Mouse (Mus musculus): Measurements from ENCODE around the gene Trhr2. TPM values are rescaled to one million over a fixed set of nuclear protein-coding genes. Genes with fewer than 3 reads are reported as not detected.

Trhr2 gene
- polyA plus RNA-seq, 1 experiment from 2014 or later: not detected

- Histone ChIP-seq H3K9me3 (ENCODE audit: control insufficient read depth, low read length) (no peaks in the 10 kb centered on the region), H3K27ac (replicated peaks; ENCODE audit: low read depth, low read length) (no peak overlapping the region), H3K4me1 (ENCODE audit: control insufficient read depth, insufficient read depth, low read length) (peaks cover 13% of the 10 kb centered on the region), H3K9ac (ENCODE audit: low read depth, low read length) (no peak overlapping the region), H3K36me3 (ENCODE audit: control insufficient read depth, insufficient read depth, low read length) (no peaks in the 10 kb centered on the region), H3K4me2 (ENCODE audit: low read depth, low read length) (no peak overlapping the region), H3K27me3 (replicated peaks; ENCODE audit: control insufficient read depth, insufficient read depth, low read length) (no peaks in the 10 kb centered on the region; the same call in 1 of the 2 replicates), H3K4me3 (ENCODE audit: low read depth, low read length) (no peak overlapping the region)
- ATAC-seq (ENCODE audit: low read depth) (no peak), DNase-seq (ENCODE audit: low spot score) (peak; percentile 19)
- WGBS: 63% methylated on average over 5 of the region's 5 CpGs
Observed at GRCm38 (mm10) chr8:122347811-122348552, 12.6 kb downstream of the Trhr2 start.

- peaks cover 4% of the 10 kb centered on the region; the same call in 1 of the 2 replicates for H3K27me3 ChIP-seq (replicated peaks; ENCODE audit: control insufficient read depth, insufficient read depth, low read length)
- H3K4me3 ChIP-seq (ENCODE audit: low read depth, low read length): no peak overlapping the region
- peak; percentile 15; the same call in 1 of the 2 replicates for ATAC-seq (ENCODE audit: low read depth)
- H3K9me3 ChIP-seq (ENCODE audit: control insufficient read depth, low read length): no peaks in the 10 kb centered on the region
- H3K4me1 ChIP-seq (ENCODE audit: control insufficient read depth, insufficient read depth, low read length): peaks cover 22% of the 10 kb centered on the region
- no peak overlapping the region for H3K27ac ChIP-seq (replicated peaks; ENCODE audit: low read depth, low read length)
- no peak for DNase-seq (ENCODE audit: low spot score)
- H3K9ac ChIP-seq (ENCODE audit: low read depth, low read length): no peak overlapping the region
- H3K4me2 ChIP-seq (ENCODE audit: low read depth, low read length): no peak overlapping the region
- WGBS: 51% methylated on average over 11 of the region's 12 CpGs
- H3K36me3 ChIP-seq (ENCODE audit: control insufficient read depth, insufficient read depth, low read length): no peaks in the 10 kb centered on the region
Observed at GRCm38 (mm10) chr8:122345181-122346095, 15.1 kb downstream of the Trhr2 start.

GRCm38 (mm10) chr8:122344219-122344618 is 16.3 kb downstream of the Trhr2 start:
- no peaks in the 10 kb centered on the region for H3K36me3 ChIP-seq (ENCODE audit: control insufficient read depth, insufficient read depth, low read length)
- H3K4me3 ChIP-seq (ENCODE audit: low read depth, low read length): no peak overlapping the region
- no peak overlapping the region for H3K9ac ChIP-seq (ENCODE audit: low read depth, low read length)
- no peak overlapping the region for H3K27ac ChIP-seq (replicated peaks; ENCODE audit: low read depth, low read length)
- ATAC-seq (ENCODE audit: low read depth) (peak; percentile 70; the same call in 1 of the 2 replicates), DNase-seq (ENCODE audit: low spot score) (peak; percentile 80)
- H3K4me1 ChIP-seq (ENCODE audit: control insufficient read depth, insufficient read depth, low read length): peaks cover 22% of the 10 kb centered on the region
- 8% methylated on average over 2 of the region's 5 CpGs for WGBS
- H3K9me3 ChIP-seq (ENCODE audit: control insufficient read depth, low read length): no peaks in the 10 kb centered on the region
- H3K27me3 ChIP-seq (replicated peaks; ENCODE audit: control insufficient read depth, insufficient read depth, low read length): peaks cover 4% of the 10 kb centered on the region; the same call in 1 of the 2 replicates
- peak overlapping the region; percentile 25; the same call in 1 of the 2 replicates for H3K4me2 ChIP-seq (ENCODE audit: low read depth, low read length)

GRCm38 (mm10) chr8:122343758-122344157 is 16.8 kb downstream of the Trhr2 start:
- no peaks in the 10 kb centered on the region for H3K36me3 ChIP-seq (ENCODE audit: control insufficient read depth, insufficient read depth, low read length)
- ATAC-seq (ENCODE audit: low read depth) (0 out of 2 replicates have a peak, but pooled peaks have one; percentile 19), DNase-seq (ENCODE audit: low spot score) (peak; percentile 50)
- H3K9me3 ChIP-seq (ENCODE audit: control insufficient read depth, low read length): no peaks in the 10 kb centered on the region
- H3K4me2 ChIP-seq (ENCODE audit: low read depth, low read length): peak overlapping the region; percentile 56
- H3K4me1 ChIP-seq (ENCODE audit: control insufficient read depth, insufficient read depth, low read length): peaks cover 22% of the 10 kb centered on the region
- H3K27me3 ChIP-seq (replicated peaks; ENCODE audit: control insufficient read depth, insufficient read depth, low read length): peaks cover 4% of the 10 kb centered on the region; the same call in 1 of the 2 replicates
- peak overlapping the region; percentile 48; the same call in 1 of the 2 replicates for H3K9ac ChIP-seq (ENCODE audit: low read depth, low read length)
- peak overlapping the region; percentile 24 for H3K4me3 ChIP-seq (ENCODE audit: low read depth, low read length)
- under 1% methylated on average over 12 of the region's 14 CpGs for WGBS
- no peak overlapping the region for H3K27ac ChIP-seq (replicated peaks; ENCODE audit: low read depth, low read length)

- H3K4me2 ChIP-seq (ENCODE audit: low read depth, low read length): peak overlapping the region; percentile 56
- peak overlapping the region; percentile 24 for H3K4me3 ChIP-seq (ENCODE audit: low read depth, low read length)
- ATAC-seq (ENCODE audit: low read depth): no peak
- no peak overlapping the region; the same call in 1 of the 2 replicates for H3K27ac ChIP-seq (replicated peaks; ENCODE audit: low read depth, low read length)
- 8% methylated on average over 11 of the region's 11 CpGs for WGBS
- H3K9ac ChIP-seq (ENCODE audit: low read depth, low read length): peak overlapping the region; percentile 48; the same call in 1 of the 2 replicates
- H3K27me3 ChIP-seq (replicated peaks; ENCODE audit: control insufficient read depth, insufficient read depth, low read length): peaks cover 4% of the 10 kb centered on the region
- peaks cover 22% of the 10 kb centered on the region for H3K4me1 ChIP-seq (ENCODE audit: control insufficient read depth, insufficient read depth, low read length)
- H3K9me3 ChIP-seq (ENCODE audit: control insufficient read depth, low read length): no peaks in the 10 kb centered on the region
- DNase-seq (ENCODE audit: low spot score): no peak
- no peaks in the 10 kb centered on the region for H3K36me3 ChIP-seq (ENCODE audit: control insufficient read depth, insufficient read depth, low read length)
Observed at GRCm38 (mm10) chr8:122343341-122343740, 17.2 kb downstream of the Trhr2 start.

- peak overlapping the region; percentile 24; the same call in 1 of the 2 replicates for H3K4me3 ChIP-seq (ENCODE audit: low read depth, low read length)
Observed at GRCm38 (mm10) chr8:122342806-122343209, 17.7 kb downstream of the Trhr2 start.

GRCm38 (mm10) chr8:122342362-122342761 is 18.2 kb downstream of the Trhr2 start:
- peaks cover 14% of the 10 kb centered on the region for H3K27me3 ChIP-seq (replicated peaks; ENCODE audit: control insufficient read depth, insufficient read depth, low read length)
- H3K27ac ChIP-seq (replicated peaks; ENCODE audit: low read depth, low read length): no peak overlapping the region; the same call in 1 of the 2 replicates
- no peaks in the 10 kb centered on the region for H3K9me3 ChIP-seq (ENCODE audit: control insufficient read depth, low read length)
- no peak overlapping the region for H3K4me3 ChIP-seq (ENCODE audit: low read depth, low read length)
- H3K4me2 ChIP-seq (ENCODE audit: low read depth, low read length): peak overlapping the region; percentile 56
- peak; percentile 64 for DNase-seq (ENCODE audit: low spot score)
- 23% methylated on average over 5 of the region's 5 CpGs for WGBS
- H3K4me1 ChIP-seq (ENCODE audit: control insufficient read depth, insufficient read depth, low read length): peaks cover 22% of the 10 kb centered on the region
- no peak overlapping the region for H3K9ac ChIP-seq (ENCODE audit: low read depth, low read length)
- ATAC-seq (ENCODE audit: low read depth): no peak
- no peaks in the 10 kb centered on the region for H3K36me3 ChIP-seq (ENCODE audit: control insufficient read depth, insufficient read depth, low read length)

More at GRCm38 (mm10) chr8:122342806-122343209, 17.7 kb downstream of the Trhr2 start:
- Histone ChIP-seq H3K27ac (replicated peaks; ENCODE audit: low read depth, low read length) (no peak overlapping the region; the same call in 1 of the 2 replicates), H3K4me1 (ENCODE audit: control insufficient read depth, insufficient read depth, low read length) (peaks cover 22% of the 10 kb centered on the region), H3K36me3 (ENCODE audit: control insufficient read depth, insufficient read depth, low read length) (no peaks in the 10 kb centered on the region), H3K27me3 (replicated peaks; ENCODE audit: control insufficient read depth, insufficient read depth, low read length) (peaks cover 10% of the 10 kb centered on the region), H3K9ac (ENCODE audit: low read depth, low read length) (no peak overlapping the region), H3K4me2 (ENCODE audit: low read depth, low read length) (peak overlapping the region; percentile 56), H3K9me3 (ENCODE audit: control insufficient read depth, low read length) (no peaks in the 10 kb centered on the region)
- ATAC-seq (ENCODE audit: low read depth): peak; percentile 19; the same call in 1 of the 2 replicates
- DNase-seq (ENCODE audit: low spot score): peak; percentile 76
- 4% methylated on average over 9 of the region's 9 CpGs for WGBS

GRCm38 (mm10) chr8:122341790-122342189 is 18.8 kb downstream of the Trhr2 start:
- ATAC-seq (ENCODE audit: low read depth): no peak
- no peaks in the 10 kb centered on the region; the same call in 1 of the 2 replicates for H3K36me3 ChIP-seq (ENCODE audit: control insufficient read depth, insufficient read depth, low read length)
- peaks cover 22% of the 10 kb centered on the region for H3K4me1 ChIP-seq (ENCODE audit: control insufficient read depth, insufficient read depth, low read length)
- no peak overlapping the region for H3K27ac ChIP-seq (replicated peaks; ENCODE audit: low read depth, low read length)
- H3K4me3 ChIP-seq (ENCODE audit: low read depth, low read length): no peak overlapping the region
- H3K27me3 ChIP-seq (replicated peaks; ENCODE audit: control insufficient read depth, insufficient read depth, low read length): peaks cover 20% of the 10 kb centered on the region
- H3K9me3 ChIP-seq (ENCODE audit: control insufficient read depth, low read length): no peaks in the 10 kb centered on the region
- no peak overlapping the region for H3K4me2 ChIP-seq (ENCODE audit: low read depth, low read length)
- no peak for DNase-seq (ENCODE audit: low spot score)
- H3K9ac ChIP-seq (ENCODE audit: low read depth, low read length): no peak overlapping the region
- 75% methylated on average over 6 of the region's 6 CpGs for WGBS
